Mouse (Mus musculus) retina, postnatal 7 days (tissue): Measurements from ENCODE around the gene Gm5414.

Experiments used
- DNase-seq: peaks from one replicate; pipeline ENCODE4 v3.0.0-alpha.2; 2012; ENCODE audit warnings: low read depth, low spot score

The Gm5414 gene

GRCm38 (mm10) chr15:101627884-101628283 lies at the start of gene Gm5414:
TSS of gene Gm5414 (minus strand) at chr15:101628188.
- no peak for DNase-seq

- DNase-seq: no peak
These were observed 48.0 kb upstream of the Gm5414 start for GRCm38 (mm10) chr15:101675978-101676377.

GRCm38 (mm10) chr15:101652736-101653265 lies 24.8 kb upstream of the Gm5414 start:
- no peak for DNase-seq

DNA sequence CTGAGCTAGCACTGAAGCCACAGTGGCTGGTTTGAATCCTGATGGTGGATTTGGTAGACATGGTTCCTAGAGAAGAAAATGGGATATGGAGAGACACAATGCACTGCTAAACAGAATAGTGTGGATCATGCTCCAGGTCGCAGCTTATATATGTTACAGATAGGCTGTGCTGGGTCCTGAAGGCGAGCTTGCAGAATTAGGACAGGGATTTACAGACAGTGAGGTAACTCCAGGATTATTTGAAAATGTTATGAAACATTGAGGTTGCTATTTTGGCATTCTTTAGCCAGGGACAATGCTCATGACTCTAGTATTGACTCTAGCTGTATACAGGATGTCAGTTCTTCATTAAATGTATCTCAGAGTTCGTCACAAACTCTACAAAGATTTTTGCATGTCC lies 19.3 kb upstream of the Gm5414 start, which contains the start of gene Gm5478:
Gene Gm5478 (minus strand): TSS at position 101 of the 400 bp plus-strand sequence.
- DNase-seq: no peak

DNA sequence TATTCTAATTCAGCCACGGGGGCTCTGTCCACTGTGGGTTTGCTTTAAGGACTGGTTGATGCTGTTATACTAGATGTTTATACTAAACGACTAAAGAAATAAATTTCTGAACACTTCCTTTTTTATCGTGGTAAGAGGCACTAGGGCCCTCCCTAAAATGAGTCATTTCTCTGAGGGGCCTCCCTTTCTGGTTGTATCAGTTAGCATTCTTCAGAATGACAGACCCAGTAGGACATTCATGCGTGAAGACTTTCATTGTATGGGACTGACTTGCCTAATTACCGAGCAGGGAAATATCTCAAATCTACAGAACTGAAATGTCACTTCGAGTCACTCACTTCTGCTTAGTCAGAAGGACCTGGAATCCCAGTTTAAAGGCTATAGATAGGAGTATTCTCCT lies 28.9 kb downstream of the Gm5414 start:
- no peak for DNase-seq

GRCm38 (mm10) chr15:101588216-101588615 lies 39.8 kb downstream of the Gm5414 start:
- no peak for DNase-seq

GRCm38 (mm10) chr15:101584456-101584855 lies 43.5 kb downstream of the Gm5414 start:
- no peak for DNase-seq

DNA sequence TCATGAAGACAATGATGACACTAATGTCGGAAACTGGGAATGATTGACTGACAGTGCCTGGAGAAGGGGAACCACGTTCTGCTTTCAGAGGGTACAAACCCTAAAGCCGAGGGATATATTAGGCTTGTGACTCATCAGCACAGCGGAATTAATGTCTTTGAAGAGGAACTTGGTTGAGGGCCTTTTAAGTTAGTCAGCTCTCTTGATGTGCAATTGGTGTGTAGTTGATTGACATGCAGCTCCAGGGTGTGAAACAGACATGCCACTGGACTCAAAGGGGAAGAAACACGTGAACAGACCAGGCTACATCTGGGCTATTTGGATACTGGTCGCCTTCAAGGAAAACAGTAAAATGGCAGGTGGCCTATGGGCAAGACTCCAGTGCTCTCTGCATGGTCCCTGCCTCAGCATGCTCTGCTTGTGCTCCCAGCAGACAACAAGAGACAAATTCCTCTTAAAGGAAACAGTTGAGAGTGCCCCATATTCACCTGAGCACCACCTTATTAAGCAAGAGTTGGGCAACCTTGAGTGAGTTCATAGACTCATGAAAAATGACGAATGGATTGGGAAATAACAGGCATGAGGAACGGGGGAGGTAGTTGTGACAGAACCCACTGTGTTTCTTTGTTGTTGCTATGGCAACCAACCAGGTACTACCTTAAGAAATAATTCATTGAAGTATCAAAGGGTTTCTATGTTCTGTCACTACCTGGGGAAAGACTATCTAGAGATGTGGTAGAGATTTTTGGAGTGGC lies 44.6 kb downstream of the Gm5414 start:
- no peak for DNase-seq

DNA sequence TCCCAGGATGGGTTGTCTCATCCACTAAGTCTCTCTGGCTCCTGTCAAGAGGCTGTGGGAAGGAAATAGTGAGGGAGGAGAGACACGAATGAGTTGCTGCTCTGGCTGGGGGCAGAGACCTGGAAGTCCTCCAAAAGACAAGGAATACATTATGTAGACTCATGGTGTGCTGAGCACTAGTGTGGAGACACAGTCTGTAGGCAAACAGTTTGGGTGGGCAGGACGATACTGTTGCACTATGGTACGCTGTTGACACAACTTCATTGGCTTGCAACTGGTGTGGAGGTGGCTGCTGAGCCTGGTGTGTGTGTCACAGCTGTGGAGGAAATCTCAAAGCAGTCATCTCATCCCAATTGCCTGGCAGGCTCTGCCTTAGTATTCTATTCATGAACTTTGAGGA lies 46.3 kb downstream of the Gm5414 start:
- DNase-seq: no peak

- no peak for DNase-seq
These were observed 52.5 kb downstream of the Gm5414 start for GRCm38 (mm10) chr15:101575506-101575905.
